Mouse (Mus musculus) natural killer cell, adult 2 months (primary cell): ENCODE measurements around the gene Gm11077.
A peak's percentile ranks its signal among the peaks of the same experiment; 100 is the strongest.

Experiments
- DNase-seq, 2 experiments: peaks; one replicate each; pipeline ENCODE4 v3.0.0; 2022; ENCODE audit warnings: low spot score in 2 of 2

Gm11077 gene

DNA sequence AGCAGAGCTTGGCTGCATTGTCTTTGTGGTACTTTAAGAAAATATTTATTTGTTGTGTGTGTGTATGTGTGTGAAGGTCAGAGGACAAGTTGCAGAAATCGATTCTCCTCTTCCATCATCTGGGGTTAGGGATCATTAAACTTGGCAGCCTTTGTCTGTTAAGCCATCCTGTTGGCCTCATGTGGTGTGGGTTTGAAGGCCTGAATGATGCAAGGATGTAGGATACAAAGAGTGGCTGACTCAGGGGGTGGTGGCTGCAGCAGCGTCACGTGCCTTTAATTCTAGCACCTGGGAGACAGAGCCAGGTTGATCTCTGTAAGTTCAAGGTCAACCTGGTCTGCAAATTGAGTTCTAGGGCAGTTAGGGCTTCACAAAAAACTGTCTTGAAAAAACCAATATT, 16.5 kb downstream of the Gm11077 start:
- DNase-seq = no peak

DNA sequence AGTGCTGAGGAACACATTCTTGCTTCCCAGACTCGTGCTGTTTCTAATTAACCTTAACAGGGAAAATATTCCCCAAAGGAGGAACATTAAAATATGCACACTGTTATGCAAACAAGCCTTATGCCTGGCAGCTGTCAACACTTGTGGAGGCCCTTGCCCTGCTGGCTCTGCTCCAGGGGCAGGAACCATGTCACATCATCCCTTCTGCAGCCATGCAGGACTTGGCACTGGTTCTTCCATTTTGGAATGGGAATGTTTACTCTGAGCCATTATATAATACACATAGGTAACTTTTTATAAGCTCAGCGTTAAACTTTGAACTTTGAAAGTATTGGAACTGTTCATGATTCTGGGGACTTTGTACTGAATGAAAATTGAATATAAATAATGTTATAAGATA, 18.5 kb downstream of the Gm11077 start:
- no peak for DNase-seq

GRCm38 (mm10) chr6:140750371-140751080, 21.4 kb downstream of the Gm11077 start:
- DNase-seq = no peak

- DNase-seq = peak; percentile 4 to 41
Observed at GRCm38 (mm10) chr6:140766365-140766764, 37.3 kb downstream of the Gm11077 start.

DNA sequence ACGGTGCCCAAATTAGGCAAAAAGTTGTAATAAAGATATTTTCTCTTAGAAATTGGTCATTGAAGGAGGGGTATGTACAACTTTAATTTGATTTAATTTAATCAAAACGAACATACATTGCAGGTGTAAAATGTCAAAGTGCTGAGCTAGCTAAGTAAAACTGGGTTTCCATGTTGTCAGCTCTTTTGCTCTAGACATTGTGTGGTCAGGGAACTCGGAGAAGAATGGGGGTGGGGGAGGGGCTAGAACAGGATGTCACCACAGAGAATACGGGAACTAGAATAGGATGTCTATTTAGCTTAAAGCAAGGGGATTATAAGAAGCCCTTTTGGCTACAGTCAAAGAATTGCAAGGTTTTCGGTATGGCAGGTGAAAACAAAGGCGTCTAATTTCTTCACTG, 38.2 kb downstream of the Gm11077 start:
- no peak for DNase-seq

- DNase-seq = no peak
Observed at GRCm38 (mm10) chr6:140768180-140768579, 39.1 kb downstream of the Gm11077 start.

- no peak for DNase-seq
Observed at GRCm38 (mm10) chr6:140768859-140769640, 40.0 kb downstream of the Gm11077 start.

GRCm38 (mm10) chr6:140776274-140776673, 47.2 kb downstream of the Gm11077 start:
- no peak for DNase-seq

DNA sequence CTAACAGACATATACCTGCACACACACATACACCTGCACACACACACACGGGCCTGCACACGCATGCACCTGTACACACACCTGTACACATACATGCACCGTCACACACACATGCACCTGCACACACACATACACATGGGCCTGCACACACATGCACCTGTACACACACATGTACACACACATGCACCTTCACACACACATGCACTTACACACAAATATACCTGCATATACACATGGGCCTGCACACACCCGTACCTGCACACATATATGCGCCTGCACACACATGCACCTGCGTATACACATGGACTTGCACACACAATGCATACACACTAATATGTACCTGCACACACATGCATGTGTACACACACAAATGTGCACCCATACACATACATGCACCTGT, 53.4 kb downstream of the Gm11077 start:
- DNase-seq = no peak

GRCm38 (mm10) chr6:140786058-140786457, 57.0 kb downstream of the Gm11077 start:
- no peak for DNase-seq

- DNase-seq = no peak
Observed at GRCm38 (mm10) chr6:140789850-140790249, 60.8 kb downstream of the Gm11077 start.

- DNase-seq = no peak
Observed at GRCm38 (mm10) chr6:140793676-140794262, 64.7 kb downstream of the Gm11077 start.

DNA sequence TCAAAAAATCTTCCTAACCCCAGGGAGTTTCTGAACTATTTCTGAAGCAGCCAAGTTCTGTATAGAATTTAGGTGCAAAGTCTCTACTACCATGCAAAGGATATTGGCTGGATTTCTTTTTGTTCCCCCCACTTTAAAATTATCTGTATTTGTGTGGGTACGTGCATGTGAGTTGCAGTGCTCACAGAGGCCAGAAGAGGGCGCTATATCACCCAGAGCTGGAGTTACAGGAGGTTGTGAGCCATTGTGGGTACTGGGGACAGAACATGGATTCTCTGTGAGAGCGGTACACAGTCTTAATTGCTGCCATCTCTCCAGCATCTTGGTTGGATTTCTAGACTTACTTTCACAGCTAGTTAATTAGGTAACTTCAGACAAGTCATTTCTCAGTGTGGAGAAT, 69.8 kb downstream of the Gm11077 start:
- no peak for DNase-seq

GRCm38 (mm10) chr6:140799435-140800040, 70.5 kb downstream of the Gm11077 start:
- no peak for DNase-seq

DNA sequence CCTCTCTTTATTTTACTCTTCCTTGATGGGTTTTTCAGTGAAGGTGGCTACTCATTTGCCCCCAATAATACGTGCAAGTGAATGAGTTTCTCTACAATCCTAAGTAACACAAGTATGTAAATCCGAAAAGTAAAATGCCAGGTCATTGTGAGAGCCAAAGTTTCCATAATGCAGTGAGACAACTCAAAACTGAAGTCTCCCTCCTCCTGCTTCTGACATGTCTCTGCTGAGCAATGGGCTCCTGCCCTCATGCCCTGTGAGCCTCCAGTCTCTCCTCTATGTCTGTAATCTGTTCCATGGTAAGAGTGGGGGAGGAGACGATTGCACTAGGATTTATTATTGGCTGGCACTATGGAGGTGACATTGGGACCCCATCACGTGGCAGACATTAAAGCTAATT, 71.5 kb downstream of the Gm11077 start:
- no peak for DNase-seq
